Mouse (Mus musculus): ENCODE data around the gene Psmb10. TPM values are rescaled to one million over a fixed set of nuclear protein-coding genes. Genes with fewer than 3 reads are reported as not detected.

Psmb10 gene
- total and polyA plus RNA-seq, 3 experiments: 136 to 228 (median 227) TPM

DNA sequence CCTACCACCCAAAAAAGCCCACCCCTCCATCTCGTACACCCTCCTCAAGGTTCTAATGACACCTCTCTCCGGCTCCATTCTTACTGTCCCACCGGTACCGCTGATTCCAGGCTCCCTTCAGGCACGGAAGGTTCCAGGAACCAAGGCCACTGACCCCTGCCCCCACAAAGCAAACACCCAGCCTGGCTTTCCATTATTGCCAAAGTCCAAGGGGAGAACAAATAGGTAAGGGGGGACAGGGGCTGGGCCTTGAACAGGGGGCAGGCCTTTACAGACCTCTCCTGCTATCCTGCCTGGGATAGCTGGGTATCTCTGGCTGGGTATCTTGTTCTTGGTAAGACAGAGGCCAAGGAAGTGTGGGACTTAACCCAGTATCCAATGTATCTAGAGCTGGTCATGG, 4.3 kb upstream of the Psmb10 start:
- in situ Hi-C loops (cut with MboI; ENCODE audit: low pct_ligation_motif_present, low pct_unique_long_range_greater_than_20kb, low sequenced_read_pairs): no loop called here
- Histone ChIP-seq H3K79me2 (replicated peaks; ENCODE audit: control insufficient read depth, extremely low read depth, insufficient read depth, poor library complexity, severe bottlenecking) (no peaks in the 10 kb centered on the region), H3K4me3 (replicated peaks in 1 of 3; ENCODE audit: low read depth in 2 of 3, low read length in 2 of 3, poor library complexity in 1 of 3) (no peak overlapping the region), H3K4me1 (ENCODE audit: control insufficient read depth in 1 of 2, insufficient read depth in 2 of 2) (peaks cover 0 to 15% of the 10 kb centered on the region in 2 experiments; a peak in 2 of 4 replicates), H3K27me3 (replicated peaks) (no peaks in the 10 kb centered on the region), H3K9ac (ENCODE audit: insufficient read depth, low read depth) (no peak overlapping the region), H3K36me3 (replicated peaks in 1 of 2; ENCODE audit: control insufficient read depth in 1 of 2, insufficient read depth in 1 of 2, low read length in 1 of 2) (peaks cover 22 to 63% of the 10 kb centered on the region in 2 experiments), H3K27ac (ENCODE audit: insufficient read depth, low read depth) (no peak overlapping the region), H3K4me2 (ENCODE audit: insufficient read depth, low read depth, poor library complexity, severe bottlenecking) (no peak overlapping the region), H3K9me3 (replicated peaks; ENCODE audit: low read length) (no peaks in the 10 kb centered on the region)
- TF ChIP-seq RCOR1 (conservative IDR thresholded peaks at IDR 0.05; ENCODE audit: low read depth, low read length): no peak
- TF ChIP-seq ZNF384 (IDR thresholded peaks at IDR 0.05; ENCODE audit: low read depth, low read length): no peak
- no peak for TF ChIP-seq CTCF (conservative IDR thresholded peaks at IDR 0.05 in 1 of 2, IDR thresholded peaks at IDR 0.05 in 1 of 2; ENCODE audit: low read depth in 2 of 2, low read length in 2 of 2)
- no peak for TF ChIP-seq NELFE (IDR thresholded peaks at IDR 0.05; ENCODE audit: low read depth, low read length)
- TF ChIP-seq MYC (IDR thresholded peaks at IDR 0.05; ENCODE audit: low read depth, low read length): no peak
- no peak for TF ChIP-seq CHD2 (IDR thresholded peaks at IDR 0.05; ENCODE audit: low read length)
- no peak for DNase-seq (ENCODE audit: extremely low read depth)
- dilution Hi-C loops (cut with MboI; ENCODE audit: extremely low pct_ligation_motif_present, extremely low pct_unique_long_range_greater_than_20kb, low sequenced_read_pairs): no loop called here

DNA sequence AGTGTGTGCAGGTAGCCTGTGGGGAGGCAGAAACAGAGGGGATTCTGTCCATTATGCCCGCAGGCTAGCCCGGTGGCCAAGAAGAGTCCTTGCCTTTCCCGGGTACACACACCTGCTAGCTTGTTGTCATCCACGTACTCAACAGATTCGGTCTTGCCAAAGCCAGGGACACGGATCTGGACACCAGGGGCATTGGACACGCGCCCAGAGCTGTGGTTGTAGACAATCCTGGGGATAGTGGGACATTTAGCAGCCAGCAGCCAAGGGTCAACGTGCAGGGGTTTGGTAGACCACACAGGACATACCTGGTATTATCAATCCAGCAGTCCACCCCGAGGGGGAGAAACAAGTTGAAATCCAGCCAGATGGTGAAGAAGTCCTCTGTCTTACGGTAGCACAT, 3.8 kb upstream of the Psmb10 start:
- Histone ChIP-seq H3K4me1 (ENCODE audit: control insufficient read depth in 1 of 2, insufficient read depth in 2 of 2) (peaks cover 0 to 15% of the 10 kb centered on the region in 2 experiments; a peak in 2 of 4 replicates), H3K9me3 (replicated peaks; ENCODE audit: low read length) (no peaks in the 10 kb centered on the region), H3K27ac (ENCODE audit: insufficient read depth, low read depth) (no peak overlapping the region), H3K79me2 (replicated peaks; ENCODE audit: control insufficient read depth, extremely low read depth, insufficient read depth, poor library complexity, severe bottlenecking) (no peaks in the 10 kb centered on the region), H3K4me2 (ENCODE audit: insufficient read depth, low read depth, poor library complexity, severe bottlenecking) (no peak overlapping the region), H3K4me3 (replicated peaks in 1 of 3; ENCODE audit: low read depth in 2 of 3, low read length in 2 of 3, poor library complexity in 1 of 3) (no peak overlapping the region), H3K36me3 (replicated peaks in 1 of 2; ENCODE audit: control insufficient read depth in 1 of 2, insufficient read depth in 1 of 2, low read length in 1 of 2) (peaks cover 22 to 58% of the 10 kb centered on the region in 2 experiments), H3K9ac (ENCODE audit: insufficient read depth, low read depth) (no peak overlapping the region), H3K27me3 (replicated peaks) (no peaks in the 10 kb centered on the region)
- in situ Hi-C loops (cut with MboI; ENCODE audit: low pct_ligation_motif_present, low pct_unique_long_range_greater_than_20kb, low sequenced_read_pairs): no loop called here
- TF ChIP-seq UBTF (IDR thresholded peaks at IDR 0.05; ENCODE audit: low read depth, low read length): no peak
- no peak for TF ChIP-seq PAX5 (IDR thresholded peaks at IDR 0.05; ENCODE audit: low read length)
- no peak for TF ChIP-seq MEF2A (IDR thresholded peaks at IDR 0.05; ENCODE audit: borderline replicate concordance, low read depth, low read length)
- no peak for TF ChIP-seq MYC (IDR thresholded peaks at IDR 0.05; ENCODE audit: low read depth, low read length)
- DNase-seq (ENCODE audit: extremely low read depth): no peak
- dilution Hi-C loops (cut with MboI; ENCODE audit: extremely low pct_ligation_motif_present, extremely low pct_unique_long_range_greater_than_20kb, low sequenced_read_pairs): no loop called here

DNA sequence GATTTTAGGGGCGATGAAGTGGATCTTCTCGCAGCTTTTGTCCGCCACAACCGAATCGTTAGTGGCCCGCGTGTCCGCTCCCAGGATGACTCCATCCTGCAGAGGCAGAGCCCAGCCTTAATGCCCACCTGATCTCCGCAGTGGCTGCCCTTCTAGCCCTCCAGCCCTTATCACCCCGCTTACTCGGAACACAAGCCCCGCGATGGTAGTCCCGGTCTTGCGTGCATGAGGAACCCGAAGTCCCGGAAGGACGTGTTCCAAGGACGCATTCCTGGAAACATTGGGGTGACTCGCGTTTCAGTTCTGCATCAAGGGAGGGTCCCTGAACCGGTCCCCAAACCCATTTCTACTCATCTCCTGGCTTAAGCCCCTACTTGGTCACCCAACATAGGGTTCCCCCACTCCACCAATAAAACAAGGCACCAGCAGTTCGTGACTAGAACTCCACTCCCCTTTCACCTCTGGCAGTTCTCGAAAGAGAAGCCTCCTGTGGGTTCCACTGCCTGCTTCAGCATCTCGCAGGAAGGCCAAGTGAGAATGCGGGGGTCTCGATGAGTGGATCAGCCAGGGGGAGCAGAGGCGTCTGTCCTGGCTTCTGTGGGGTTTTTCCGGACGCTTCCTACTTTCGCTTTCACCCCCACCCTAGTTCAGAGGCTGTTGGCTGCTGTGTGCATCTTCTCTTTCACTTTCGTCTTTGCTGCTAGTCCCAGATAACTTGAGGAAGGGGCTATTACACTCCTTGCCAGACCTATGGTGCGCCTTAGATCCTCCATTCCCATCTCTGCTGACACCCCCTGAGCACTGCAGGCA, 543 bp downstream of the Psmb10 start:
- Histone ChIP-seq H3K4me2 (ENCODE audit: insufficient read depth, low read depth, poor library complexity, severe bottlenecking) (peak overlapping the region; percentile 70), H3K9ac (ENCODE audit: insufficient read depth, low read depth) (peak overlapping the region; percentile 64), H3K79me2 (replicated peaks; ENCODE audit: control insufficient read depth, extremely low read depth, insufficient read depth, poor library complexity, severe bottlenecking) (no peaks in the 10 kb centered on the region), H3K9me3 (replicated peaks; ENCODE audit: low read length) (no peaks in the 10 kb centered on the region), H3K4me3 (replicated peaks in 1 of 3; ENCODE audit: low read depth in 2 of 3, low read length in 2 of 3, poor library complexity in 1 of 3) (peak overlapping the region; percentile 85 to 96 (median 92)), H3K36me3 (replicated peaks in 1 of 2; ENCODE audit: control insufficient read depth in 1 of 2, insufficient read depth in 1 of 2, low read length in 1 of 2) (peaks cover 9 to 52% of the 10 kb centered on the region in 2 experiments), H3K27ac (ENCODE audit: insufficient read depth, low read depth) (peak overlapping the region; percentile 67), H3K4me1 (ENCODE audit: control insufficient read depth in 1 of 2, insufficient read depth in 2 of 2) (peaks cover 3 to 29% of the 10 kb centered on the region in 2 experiments; a peak in 3 of 4 replicates), H3K27me3 (replicated peaks) (no peaks in the 10 kb centered on the region)
- in situ Hi-C loops (cut with MboI; ENCODE audit: low pct_ligation_motif_present, low pct_unique_long_range_greater_than_20kb, low sequenced_read_pairs) (loop anchor here (5.0 kb wide), 1 partner anchor 45 kb away; the partner anchor contains the start of gene Nrn1l), dilution Hi-C loops (cut with MboI; ENCODE audit: extremely low pct_ligation_motif_present, extremely low pct_unique_long_range_greater_than_20kb, low sequenced_read_pairs) (no loop called here)
- peak; percentile 67 for DNase-seq (ENCODE audit: extremely low read depth)
- TF ChIP-seq E2F4 (IDR thresholded peaks at IDR 0.05; ENCODE audit: insufficient replicate concordance, low read depth, low read length) (no peak), CHD1 (IDR thresholded peaks at IDR 0.05; ENCODE audit: low read depth, low read length) (peak; percentile 77; the same call in 1 of the 2 replicates), SMC3 (IDR thresholded peaks at IDR 0.05; ENCODE audit: low read depth, low read length) (0 out of 2 replicates have a peak, but pooled peaks have one; percentile 2), JUN (IDR thresholded peaks at IDR 0.05; ENCODE audit: insufficient read depth, low read depth, low read length) (no peak), MYC (IDR thresholded peaks at IDR 0.05; ENCODE audit: low read depth, low read length) (no peak), MAX (IDR thresholded peaks at IDR 0.05; ENCODE audit: low read length) (0 out of 2 replicates have a peak, but pooled peaks have one; percentile 49), ZKSCAN1 (IDR thresholded peaks at IDR 0.05; ENCODE audit: borderline replicate concordance, low read depth, low read length) (no peak), RCOR1 (conservative IDR thresholded peaks at IDR 0.05; ENCODE audit: low read depth, low read length) (peak; percentile 70; the same call in 1 of the 2 replicates), CTCF (conservative IDR thresholded peaks at IDR 0.05 in 1 of 2, IDR thresholded peaks at IDR 0.05 in 1 of 2; ENCODE audit: low read depth in 2 of 2, low read length in 2 of 2) (no peak), ZNF384 (IDR thresholded peaks at IDR 0.05; ENCODE audit: low read depth, low read length) (no peak), USF1 (IDR thresholded peaks at IDR 0.05; ENCODE audit: low read depth, low read length) (no peak), UBTF (IDR thresholded peaks at IDR 0.05; ENCODE audit: low read depth, low read length) (0 out of 2 replicates have a peak, but pooled peaks have one; percentile 30), MEF2A (IDR thresholded peaks at IDR 0.05; ENCODE audit: borderline replicate concordance, low read depth, low read length) (peak; percentile 19; the same call in 1 of the 2 replicates), MAFK (IDR thresholded peaks at IDR 0.05; ENCODE audit: insufficient replicate concordance, low read length) (no peak), SIN3A (IDR thresholded peaks at IDR 0.05; ENCODE audit: low read length) (peak; percentile 89; the same call in 1 of the 2 replicates), NELFE (IDR thresholded peaks at IDR 0.05; ENCODE audit: low read depth, low read length) (peak; percentile 47), KAT2A (IDR thresholded peaks at IDR 0.05; ENCODE audit: insufficient replicate concordance, low read length) (no peak), BHLHE40 (IDR thresholded peaks at IDR 0.05; ENCODE audit: low read depth, low read length) (peak; percentile 41; the same call in 1 of the 2 replicates), MAZ (IDR thresholded peaks at IDR 0.05; ENCODE audit: low read depth, low read length) (peak; percentile 71; the same call in 1 of the 2 replicates)
